Mouse (Mus musculus) erythroblast, adult 5-6 weeks (primary cell): Measurements from ENCODE around the gene Spx. TPM values are rescaled to one million over a fixed set of nuclear protein-coding genes. Genes with fewer than 3 reads are reported as not detected.

Source experiments
- ATAC-seq: replicated peaks from 2 replicates; pipeline ENCODE4 v1.8.0; 2016; ENCODE audit warnings: moderate number of reproducible peaks, mild to moderate bottlenecking, moderate TSS enrichment, inconsistent platforms; ENCODE audit not compliant: poor library complexity, low FRiP score, severe bottlenecking
- total RNA-seq, 2 experiments: library from RNA; stranded (forward) in 1 of 2; stranded (reverse) in 1 of 2; fragments of 150-400 nt in 1 of 2; fragments of 200-764, 138-1000 nt in 1 of 2; gene quantifications; 2 replicates each; pipeline versions ENCODE4 v1.2.3 to v1.2.4; 2015 to 2017; ENCODE audit warnings: low replicate concordance in 2 of 2

The Spx gene
- total RNA-seq, 2 experiments from 2014 or later = not detected

DNA sequence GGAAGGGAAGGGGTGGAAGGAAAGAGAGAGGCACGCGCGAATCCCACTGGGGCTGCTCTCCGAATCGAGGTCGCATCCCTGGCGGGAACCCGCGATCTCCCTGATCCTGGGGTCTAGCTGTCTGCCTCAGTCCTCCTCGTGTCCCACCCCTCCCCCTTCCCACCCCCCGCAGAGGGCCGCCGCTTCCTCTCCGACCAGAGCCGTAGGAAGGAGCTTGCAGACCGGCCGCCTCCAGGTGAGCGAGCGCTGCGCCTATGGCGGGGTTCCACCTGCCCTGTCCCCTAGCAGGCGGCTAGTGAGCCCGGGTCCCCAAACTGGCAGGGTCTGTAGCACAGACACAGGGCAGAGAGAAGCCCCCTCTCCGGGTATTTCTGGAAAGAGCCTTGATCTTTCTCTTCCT lies 1.4 kb downstream of the Spx start:
- no peak for ATAC-seq

DNA sequence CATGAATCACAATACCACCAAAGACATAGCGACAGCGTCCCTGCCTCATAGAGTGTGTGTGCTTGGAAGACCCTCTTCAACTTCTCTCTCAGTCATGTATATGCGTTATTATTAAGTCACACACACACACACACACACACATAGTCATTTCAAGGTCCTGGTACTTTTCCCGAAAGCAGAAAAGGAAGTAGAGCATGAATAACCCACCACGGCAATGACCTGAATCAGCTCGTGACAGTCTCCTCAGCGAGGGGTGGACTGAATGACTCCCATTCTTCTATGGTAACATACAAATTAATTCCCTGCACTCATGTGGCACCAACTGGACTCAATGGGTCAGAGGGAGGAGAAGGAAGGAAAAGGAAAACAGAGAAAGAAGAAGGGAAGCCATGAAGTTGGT lies 11.7 kb downstream of the Spx start:
- no peak for ATAC-seq

DNA sequence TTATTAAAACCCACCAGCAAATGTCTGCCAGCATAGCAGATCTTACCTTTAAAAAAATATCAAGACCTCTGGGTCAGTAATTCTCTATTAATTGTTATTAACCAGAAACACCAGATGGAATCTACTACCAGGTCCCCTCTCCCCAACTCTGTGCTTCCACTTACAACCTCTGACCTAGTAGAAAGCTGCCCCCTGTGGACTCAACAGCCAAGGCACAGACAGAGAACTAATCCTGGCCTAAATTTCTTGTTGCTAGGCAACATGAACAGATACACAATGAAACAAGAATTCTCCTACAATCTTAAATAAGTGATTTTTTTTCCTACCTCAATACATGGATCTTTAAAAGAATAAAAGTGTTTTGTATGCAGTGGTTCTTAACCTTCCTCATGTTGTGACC lies 15.8 kb downstream of the Spx start:
- ATAC-seq = no peak

DNA sequence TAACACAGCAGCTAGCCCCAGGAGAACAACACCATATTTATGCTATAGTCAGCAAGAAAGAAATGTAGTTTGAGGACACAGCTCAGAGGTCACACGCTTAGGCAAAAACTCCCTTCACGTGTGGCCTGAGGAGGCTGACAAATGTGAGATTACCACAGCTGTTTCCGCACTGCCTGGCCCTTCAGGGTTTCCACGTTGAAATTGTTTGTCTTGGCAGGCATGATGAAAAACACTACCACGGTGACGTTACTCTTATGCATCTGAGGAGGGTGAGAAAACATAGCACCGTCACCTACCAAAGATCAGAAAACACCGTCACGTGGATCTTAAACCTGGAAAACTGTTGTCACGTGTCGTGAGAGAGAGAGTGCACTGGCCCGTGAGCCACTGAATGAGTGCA lies 38.1 kb downstream of the Spx start:
- no peak for ATAC-seq

DNA sequence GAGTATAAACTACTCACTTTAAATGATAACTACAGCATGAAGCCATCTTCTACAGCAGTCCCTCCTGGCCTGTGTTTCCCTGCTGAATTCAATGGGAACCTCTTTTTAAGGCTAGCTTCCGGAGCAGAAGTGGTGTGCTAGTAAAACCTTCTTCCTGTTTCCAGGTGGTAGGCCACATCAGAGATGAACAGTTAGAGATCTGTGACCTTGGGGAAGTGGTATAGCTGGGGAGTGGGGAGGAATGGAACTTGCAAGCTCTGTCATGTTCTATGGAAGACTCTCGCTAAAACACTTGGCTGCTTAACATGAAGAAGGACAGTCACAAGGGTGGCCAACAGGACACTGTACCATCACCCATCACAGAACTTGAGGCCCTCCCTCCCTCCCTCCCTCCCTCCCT lies 40.1 kb downstream of the Spx start:
- no peak for ATAC-seq

DNA sequence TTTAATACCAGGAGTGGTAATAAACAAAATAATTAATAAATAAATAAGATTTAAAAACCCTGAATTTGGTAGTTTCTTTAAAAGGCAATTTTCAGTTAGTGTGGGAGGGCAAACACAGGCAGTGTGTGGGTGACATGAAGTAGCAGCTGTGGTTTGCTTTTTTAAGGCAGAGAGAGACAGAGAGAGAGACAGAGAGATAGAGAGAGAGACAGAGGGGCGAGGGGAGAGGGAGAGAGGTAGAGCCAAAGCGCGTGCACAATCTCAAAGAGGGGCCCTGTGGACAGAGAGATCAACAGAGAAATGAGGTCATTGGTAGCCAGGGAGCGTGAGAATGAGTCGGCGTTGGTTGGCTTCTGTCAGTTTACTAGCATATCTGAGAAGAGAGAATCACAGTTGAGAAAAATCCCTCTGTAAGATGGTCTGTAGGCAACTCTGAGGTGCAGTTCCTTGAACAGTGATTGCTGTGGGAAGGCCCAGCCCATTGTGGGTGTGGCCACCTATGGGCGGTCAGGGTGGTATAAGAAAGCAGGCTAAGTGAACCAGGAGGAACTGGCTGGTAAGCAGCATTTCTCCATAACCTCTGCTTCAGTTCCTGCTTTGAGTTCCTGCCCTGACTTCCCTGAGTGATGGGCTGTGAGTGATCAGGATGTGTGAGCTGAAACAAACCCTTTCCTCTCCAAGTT lies 42.2 kb downstream of the Spx start:
- ATAC-seq = no peak

DNA sequence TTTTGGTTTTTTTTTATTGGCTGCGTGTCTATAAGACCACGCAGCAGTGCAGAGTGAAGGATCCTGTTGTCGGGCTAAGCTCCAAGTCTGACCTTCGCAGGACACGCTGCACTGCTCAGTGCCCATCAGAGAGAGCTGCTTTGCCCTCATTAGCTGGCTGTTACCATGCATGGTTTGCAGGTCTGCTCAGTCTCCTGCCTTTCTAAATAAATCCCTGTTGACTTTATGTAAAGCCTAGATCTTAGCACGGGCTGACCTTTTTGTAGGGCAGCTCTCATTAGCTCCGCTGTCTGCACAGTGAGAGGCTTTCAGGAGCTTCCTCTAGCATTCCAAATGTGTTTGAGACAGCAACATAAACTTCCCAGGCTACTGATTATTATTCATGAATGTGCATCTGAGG lies 44.8 kb downstream of the Spx start:
- no peak for ATAC-seq

DNA sequence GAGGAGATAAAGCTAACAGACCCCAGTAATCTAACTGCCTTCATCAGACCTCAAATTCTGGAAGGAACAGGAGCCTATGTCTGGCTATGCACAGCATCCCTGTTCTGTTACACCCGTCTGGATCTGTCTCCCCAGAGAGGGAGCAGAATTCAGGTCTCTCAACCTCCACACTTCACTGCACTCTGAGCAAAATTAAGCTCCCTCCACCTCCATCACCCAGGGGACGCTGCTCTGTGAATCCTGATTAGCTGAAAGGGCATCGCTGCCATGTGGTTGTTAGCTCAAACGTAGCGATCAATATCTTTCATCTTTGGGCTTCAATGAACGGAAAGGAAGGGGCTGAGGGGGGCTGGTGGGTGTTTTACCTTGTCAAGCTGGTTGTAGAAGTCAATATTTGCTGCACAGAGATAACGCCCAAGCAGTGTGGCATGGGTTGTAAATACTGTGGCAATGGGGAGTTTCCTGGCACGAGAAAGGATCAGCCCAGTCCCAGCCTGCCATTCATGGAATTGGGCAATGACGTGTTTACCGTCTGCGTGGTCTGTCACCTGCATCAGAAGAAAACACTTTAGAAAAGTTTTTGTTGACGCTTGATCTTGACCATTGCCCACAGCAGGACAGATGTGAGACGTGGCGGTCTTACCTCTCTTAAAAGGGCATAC lies 45.9 kb downstream of the Spx start:
- ATAC-seq = no peak

DNA sequence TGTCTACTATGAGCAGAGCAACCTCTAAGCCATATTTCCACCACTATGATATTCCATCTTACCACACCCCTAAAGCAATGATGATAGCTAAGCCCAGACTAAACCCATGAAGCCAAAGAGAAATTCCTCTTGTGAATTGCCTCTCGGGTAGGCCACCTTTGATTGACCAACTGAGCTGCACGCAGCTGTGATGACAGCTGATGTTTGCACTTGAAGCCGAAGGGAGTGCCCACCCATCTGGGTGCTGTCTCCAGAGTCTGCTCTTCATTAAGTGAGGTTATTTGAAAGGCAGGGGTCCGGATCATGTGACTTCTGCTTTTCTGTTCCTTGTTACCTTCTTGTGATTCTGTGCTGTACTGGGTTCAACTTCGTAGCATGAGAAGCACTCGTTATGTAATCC lies 49.0 kb downstream of the Spx start:
- no peak for ATAC-seq

Other genes with a start within 250 kb of the Spx start
- gene Slco1a6, start 204.9 kb upstream of the Spx start, total RNA-seq (2015; ENCODE audit: low replicate concordance) = not detected in 2 replicates
- 7.4 TPM in 1 of 2 replicates, not detected in the other for gene Slco1a6, start 204.9 kb upstream of the Spx start, total RNA-seq (2017; ENCODE audit: low replicate concordance)
- not detected in 2 replicates for gene Iapp, start 115.0 kb upstream of the Spx start, total RNA-seq (2015; ENCODE audit: low replicate concordance)
- gene Iapp, start 115.0 kb upstream of the Spx start, total RNA-seq (2017; ENCODE audit: low replicate concordance) = not detected in 2 replicates
- not detected in 2 replicates for gene Slco1a5, start 90.5 kb upstream of the Spx start, total RNA-seq (2015; ENCODE audit: low replicate concordance)
- not detected in 2 replicates for gene Slco1a5, start 90.5 kb upstream of the Spx start, total RNA-seq (2017; ENCODE audit: low replicate concordance)
- 3.3 and 3.6 TPM in 2 replicates for gene Pyroxd1, start 67.8 kb upstream of the Spx start, total RNA-seq (2015; ENCODE audit: low replicate concordance)
- gene Pyroxd1, start 67.8 kb upstream of the Spx start, total RNA-seq (2017; ENCODE audit: low replicate concordance) = 0.70 and 2.6 TPM in 2 replicates
- 2.7 and 7.1 TPM in 2 replicates for gene Recql, start 26.4 kb upstream of the Spx start, total RNA-seq (2015; ENCODE audit: low replicate concordance)
- gene Recql, start 26.4 kb upstream of the Spx start, total RNA-seq (2017; ENCODE audit: low replicate concordance) = 7.9 and 8.8 TPM in 2 replicates
- 6.3 and 13.2 TPM in 2 replicates for gene Golt1b, start 26.2 kb upstream of the Spx start, total RNA-seq (2015; ENCODE audit: low replicate concordance)
- gene Golt1b, start 26.2 kb upstream of the Spx start, total RNA-seq (2017; ENCODE audit: low replicate concordance) = 9.1 and 10.7 TPM in 2 replicates
- gene Gys2, start 59.7 kb downstream of the Spx start, total RNA-seq (2015; ENCODE audit: low replicate concordance) = not detected in 2 replicates
- not detected in 2 replicates for gene Gys2, start 59.7 kb downstream of the Spx start, total RNA-seq (2017; ENCODE audit: low replicate concordance)
- gene Ldhb, start 94.5 kb downstream of the Spx start, total RNA-seq (2015; ENCODE audit: low replicate concordance) = 6.3 and 12.3 TPM in 2 replicates
- gene Ldhb, start 94.5 kb downstream of the Spx start, total RNA-seq (2017; ENCODE audit: low replicate concordance) = 6.0 and 11.8 TPM in 2 replicates
- not detected in 2 replicates for gene Kcnj8, start 158.2 kb downstream of the Spx start, total RNA-seq (2015; ENCODE audit: low replicate concordance)
- gene Kcnj8, start 158.2 kb downstream of the Spx start, total RNA-seq (2017; ENCODE audit: low replicate concordance) = not detected in 2 replicates